In the genomic region with DNA sequence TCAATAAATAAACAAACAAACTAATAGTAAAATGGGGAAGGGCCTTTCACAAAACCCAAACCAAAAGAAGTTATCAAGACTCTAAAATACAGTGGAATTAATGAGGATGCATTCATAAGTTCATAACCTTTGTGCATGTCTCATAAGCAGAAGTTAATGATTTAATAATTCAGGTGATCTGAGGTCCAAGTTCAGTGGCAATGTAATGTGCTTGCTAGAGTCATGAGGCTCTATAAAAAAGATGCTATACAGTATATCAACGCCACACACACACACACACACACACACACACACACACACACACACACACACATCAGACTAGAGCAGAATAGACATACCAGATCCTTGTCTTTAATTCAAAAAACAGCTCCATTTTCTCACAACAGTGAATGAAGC, we compare ENCODE assay signal across 19 mouse cellular contexts. TPM values are rescaled to one million over a fixed set of nuclear protein-coding genes. Genes with fewer than 3 reads are reported as not detected.
"Had no signal": no experiment of that assay in that cellular context is flagged by ENCODE, and none has a peak within 500 bp of the region (broad histone marks: within the 10 kb centered on the region; RNA-seq: fewer than 3 reads in every experiment).

No protein-coding gene starts in this region.

- ATAC-seq: forebrain, postnatal 0 days; hindbrain, postnatal 0 days had no signal

- H3K4me3 ChIP-seq: heart, adult 2 months; heart, embryonic 13.5 days; heart, embryonic 15.5 days; hindbrain, embryonic 13.5 days; hindbrain, embryonic 15.5 days; limb, embryonic 13.5 days; limb, embryonic 15.5 days; liver, embryonic 13.5 days; liver, embryonic 15.5 days had no signal

- H3K9me3 ChIP-seq: heart, embryonic 13.5 days; heart, embryonic 15.5 days; hindbrain, embryonic 13.5 days; hindbrain, embryonic 15.5 days; limb, embryonic 13.5 days; limb, embryonic 15.5 days; liver, embryonic 13.5 days; liver, embryonic 15.5 days had no signal

- H3K27me3 ChIP-seq: heart, embryonic 13.5 days; heart, embryonic 15.5 days; hindbrain, embryonic 13.5 days; hindbrain, embryonic 15.5 days; limb, embryonic 13.5 days; limb, embryonic 15.5 days; liver, embryonic 13.5 days; liver, embryonic 15.5 days had no signal

- DNase-seq: gastrocnemius, postnatal 36 days; heart, adult 11 months; layer of hippocampus, adult 9-11 months; layer of hippocampus, postnatal 36 days; liver, embryonic 13.5 days had no signal

- H3K36me3 ChIP-seq: heart, embryonic 15.5 days; hindbrain, embryonic 13.5 days; hindbrain, embryonic 15.5 days; limb, embryonic 13.5 days; limb, embryonic 15.5 days; liver, embryonic 13.5 days; liver, embryonic 15.5 days had no signal

- H3K27ac ChIP-seq: heart, adult 2 months; heart, embryonic 13.5 days; heart, embryonic 15.5 days; hindbrain, embryonic 13.5 days; hindbrain, embryonic 15.5 days; hindbrain, postnatal 0 days; kidney, postnatal 0 days; limb, embryonic 13.5 days; limb, embryonic 15.5 days; liver, embryonic 13.5 days; liver, embryonic 15.5 days had no signal

- H3K9ac ChIP-seq: forebrain, postnatal 0 days; heart, embryonic 13.5 days; heart, embryonic 15.5 days; hindbrain, embryonic 13.5 days; hindbrain, embryonic 15.5 days; limb, embryonic 13.5 days; limb, embryonic 15.5 days; liver, embryonic 13.5 days; liver, embryonic 15.5 days had no signal

- H3K4me2 ChIP-seq: heart, embryonic 11.5 days; heart, embryonic 13.5 days; heart, embryonic 15.5 days; hindbrain, embryonic 13.5 days; hindbrain, embryonic 15.5 days; limb, embryonic 13.5 days; limb, embryonic 15.5 days; liver, embryonic 11.5 days; liver, embryonic 13.5 days; liver, embryonic 15.5 days had no signal

- H3K4me1 ChIP-seq: heart, embryonic 15.5 days; hindbrain, embryonic 15.5 days; limb, embryonic 13.5 days; limb, embryonic 15.5 days; liver, embryonic 13.5 days; liver, embryonic 15.5 days had no signal

RNA-seq across cellular contexts. Expression of gene Chn1, which starts 28.8 kb away (rescaled TPM):
- total RNA-seq: hematopoietic stem cell, adult 5-6 weeks had no signal
